Mouse (Mus musculus) spleen, adult 2 months (tissue): ENCODE results near the gene Cox4i1.

Source experiments
- CTCF ChIP-seq: fragments of 200-500 bp; IDR thresholded peaks from 2 replicates; pipeline ENCODE4 v1.5.1; 2011; ENCODE audit warnings: mild to moderate bottlenecking, inconsistent platforms; ENCODE audit not compliant: insufficient read depth, insufficient read length, insufficient replicate concordance; ENCODE audit errors: extremely low read depth
- POLR2A ChIP-seq: fragments of 200-500 bp; IDR thresholded peaks from 2 replicates; pipeline ENCODE4 v1.6.1; 2011; ENCODE audit warnings: low read depth, low read length, inconsistent platforms

GRCm38 (mm10) chr8:120626461-120626860 lies 41.6 kb upstream of the Cox4i1 start:
- TF ChIP-seq CTCF (no peak), POLR2A (no peak)
